Mouse (Mus musculus): ENCODE measurements at regions not wholly inside any gene's neighbourhood (a gene's known extent, or its start where the extent isn't known, plus 50 kb on each side); places are given as distances from the start of the nearest gene placed in this dataset.

DNA sequence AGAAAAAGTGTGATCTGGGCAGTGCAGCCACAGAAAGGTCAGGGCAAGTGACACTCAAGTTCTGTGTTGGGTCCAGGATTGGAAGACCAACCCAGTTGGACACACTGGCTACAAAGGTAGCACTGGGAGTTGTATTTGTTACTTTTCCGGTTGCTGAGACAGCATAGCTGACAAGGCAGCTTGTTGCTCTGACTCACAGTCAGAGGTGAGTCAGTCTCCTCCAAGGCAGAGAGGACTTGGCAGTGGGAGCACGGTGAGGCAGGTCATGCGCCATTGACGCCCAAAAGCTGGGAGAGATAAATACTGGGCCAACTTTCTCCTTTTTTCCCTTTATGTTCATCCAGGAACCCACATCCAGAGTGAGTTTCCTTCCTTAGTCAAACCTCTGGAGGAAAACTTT is 88.4 kb downstream of the Zfp706 start:
- no peak for DNase-seq (ENCODE audit: low read depth, low spot score)

- no peak for DNase-seq (ENCODE audit: low read depth, low spot score)
Observed at GRCm38 (mm10) chr15:36916998-36917397, 90.6 kb downstream of the Zfp706 start.

- DNase-seq (ENCODE audit: low read depth, low spot score), result no peak
Observed at GRCm38 (mm10) chr15:36914239-36915100, 93.1 kb downstream of the Zfp706 start.

GRCm38 (mm10) chr15:36913308-36913707 is 94.3 kb downstream of the Zfp706 start:
- DNase-seq (ENCODE audit: low read depth, low spot score), result no peak

- DNase-seq (ENCODE audit: low read depth, low spot score), result no peak
Observed at GRCm38 (mm10) chr15:36910272-36910671, 97.3 kb downstream of the Zfp706 start.

- no peak for DNase-seq (ENCODE audit: low read depth, low spot score)
Observed at GRCm38 (mm10) chr15:36909494-36909893, 98.1 kb downstream of the Zfp706 start.

GRCm38 (mm10) chr15:36906789-36907188 is 100.8 kb downstream of the Zfp706 start:
- no peak for DNase-seq (ENCODE audit: low read depth, low spot score)

GRCm38 (mm10) chr15:36906052-36906451 is 101.5 kb downstream of the Zfp706 start:
- DNase-seq (ENCODE audit: low read depth, low spot score), result no peak

GRCm38 (mm10) chr15:36903922-36904321 is 103.7 kb downstream of the Zfp706 start:
- DNase-seq (ENCODE audit: low read depth, low spot score), result peak; percentile 42

DNA sequence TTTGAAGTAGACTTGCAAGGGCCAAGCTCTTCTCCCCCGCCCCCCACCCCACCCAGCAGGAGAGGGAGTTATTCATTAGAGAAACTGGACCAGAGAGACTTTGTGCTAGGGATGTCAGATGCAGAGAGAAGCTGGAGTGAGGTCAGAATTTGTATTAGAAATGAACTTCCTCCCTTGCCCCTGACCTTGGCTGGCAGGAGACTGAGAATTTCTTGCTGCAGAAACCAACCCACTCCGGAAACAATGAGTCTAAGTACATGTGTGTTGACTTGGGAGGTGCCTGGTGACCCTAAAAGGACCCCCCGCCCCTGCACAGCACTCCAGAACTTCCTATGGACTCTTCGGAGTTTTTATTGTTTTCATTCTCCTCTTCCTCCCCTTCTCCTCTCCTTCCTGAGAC is 104.3 kb downstream of the Zfp706 start:
- peak; percentile 25 for DNase-seq (ENCODE audit: low read depth, low spot score)

GRCm38 (mm10) chr15:36901830-36902285 is 105.7 kb downstream of the Zfp706 start:
- peak; percentile 78 for DNase-seq (ENCODE audit: low read depth, low spot score)

- DNase-seq (ENCODE audit: low read depth, low spot score), result no peak
Observed at GRCm38 (mm10) chr15:36901350-36901749, 106.2 kb downstream of the Zfp706 start.

- no peak for DNase-seq (ENCODE audit: low read depth, low spot score)
Observed at GRCm38 (mm10) chr15:36900940-36901339, 106.6 kb downstream of the Zfp706 start.

- DNase-seq (ENCODE audit: low read depth, low spot score), result no peak
Observed at GRCm38 (mm10) chr15:36899882-36900281, 107.7 kb downstream of the Zfp706 start.

DNA sequence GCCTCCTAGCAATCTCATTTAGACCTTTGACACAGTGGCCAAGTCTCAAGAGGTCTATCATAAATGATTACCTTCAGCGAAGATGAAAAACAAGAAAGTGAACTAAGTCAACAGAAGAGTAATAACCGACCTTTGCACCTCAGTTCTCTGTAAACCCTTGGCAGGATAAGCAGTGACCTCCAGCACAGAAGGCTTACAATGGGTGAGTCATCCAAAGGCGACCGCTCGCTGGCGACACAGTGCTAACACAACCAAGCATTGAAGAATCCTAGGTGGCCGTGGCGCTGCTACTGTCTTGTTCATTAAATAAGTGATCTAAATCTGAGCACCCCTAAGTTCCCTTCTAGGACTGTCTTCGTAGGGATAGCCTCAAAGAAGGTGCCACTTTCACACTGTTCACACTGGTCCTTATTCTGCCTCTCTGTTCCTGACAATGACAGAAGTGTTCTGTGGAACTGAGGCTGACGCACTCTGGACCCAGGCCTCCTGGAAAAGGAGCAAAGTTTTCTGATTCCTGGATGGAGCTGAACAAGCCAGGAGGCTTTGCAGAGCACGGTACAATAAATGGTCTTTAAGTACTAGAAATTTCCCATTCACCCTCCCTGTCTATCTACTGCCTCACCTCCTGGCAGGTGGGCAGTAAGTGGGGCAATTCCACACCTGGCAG is 108.6 kb downstream of the Zfp706 start:
- DNase-seq (ENCODE audit: low read depth, low spot score), result no peak

GRCm38 (mm10) chr15:36898326-36898725 is 109.2 kb downstream of the Zfp706 start:
- DNase-seq (ENCODE audit: low read depth, low spot score), result no peak

DNA sequence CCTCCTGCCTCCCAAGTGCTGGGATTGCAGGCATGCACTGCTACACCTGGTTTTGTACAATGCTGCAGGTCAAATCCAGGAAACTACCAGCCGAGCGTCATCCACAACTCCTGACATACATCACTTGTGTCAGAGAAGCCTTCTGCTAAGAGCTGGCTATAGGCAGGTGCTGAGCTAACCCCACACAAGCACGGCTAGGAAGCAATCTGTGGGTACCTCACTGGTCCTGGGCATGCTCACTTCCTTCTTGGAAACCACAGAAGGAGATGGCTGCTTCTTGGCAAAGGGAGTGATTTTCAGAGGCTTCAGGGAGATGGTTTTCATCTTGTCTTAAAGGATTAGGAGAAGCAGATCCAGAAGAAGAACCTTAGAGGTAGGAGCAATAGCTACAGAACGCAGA is 111.3 kb downstream of the Zfp706 start:
- DNase-seq (ENCODE audit: low read depth, low spot score), result no peak

DNA sequence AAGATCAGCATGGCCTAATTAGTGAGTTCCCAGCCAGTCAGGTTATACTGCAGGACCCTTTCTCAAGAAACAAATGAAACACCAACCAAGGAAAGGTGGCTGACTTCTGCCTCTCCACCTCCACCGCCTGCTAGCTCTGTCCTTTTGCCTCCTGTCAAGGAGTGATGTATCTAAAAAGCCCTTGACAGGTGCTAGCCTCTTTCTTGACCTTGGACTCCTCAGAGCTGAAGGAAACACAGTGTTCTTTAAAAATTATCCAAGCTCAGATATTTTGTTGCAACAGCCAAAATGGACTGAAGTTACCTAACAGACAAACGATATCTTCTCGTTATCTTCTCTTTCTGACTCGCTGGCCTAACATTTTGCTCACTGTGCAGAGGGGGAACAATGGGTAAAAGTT is 112.5 kb downstream of the Zfp706 start:
- DNase-seq (ENCODE audit: low read depth, low spot score), result no peak

- no peak for DNase-seq (ENCODE audit: low read depth, low spot score)
Observed at GRCm38 (mm10) chr15:36893407-36893969, 114.1 kb downstream of the Zfp706 start.

- DNase-seq (ENCODE audit: low read depth, low spot score), result no peak
Observed at GRCm38 (mm10) chr15:36892576-36893205, 114.9 kb downstream of the Zfp706 start.

DNA sequence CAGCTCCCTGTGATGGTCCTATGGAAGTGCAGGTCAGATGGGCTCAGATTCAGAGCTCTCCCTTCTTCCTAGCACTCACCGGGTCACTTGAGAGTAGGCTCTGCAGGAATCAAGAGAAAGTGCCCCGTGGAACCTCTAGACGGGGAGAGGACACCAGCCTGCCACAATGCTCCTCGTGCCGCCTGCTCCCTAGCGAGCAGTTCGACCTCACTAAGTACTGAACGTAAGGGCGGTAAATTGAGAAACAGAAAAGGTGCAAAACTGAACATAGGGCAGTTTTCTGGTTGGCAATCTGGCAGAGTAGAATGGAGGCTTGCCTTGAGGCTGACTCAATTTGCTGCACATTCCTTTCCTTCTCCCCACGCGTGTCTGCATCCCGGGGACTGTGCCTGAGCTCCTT is 115.7 kb downstream of the Zfp706 start:
- DNase-seq (ENCODE audit: low read depth, low spot score), result no peak

GRCm38 (mm10) chr15:36891296-36891695 is 116.3 kb downstream of the Zfp706 start:
- DNase-seq (ENCODE audit: low read depth, low spot score), result no peak
